Mouse (Mus musculus): ENCODE data around the gene Pdia3.
"Not testable (repeated sequence)": the region's sequence is repeated elsewhere in the genome, so short reads cannot be mapped to it uniquely, and the experiment has no call there.

Pdia3 gene

DNA sequence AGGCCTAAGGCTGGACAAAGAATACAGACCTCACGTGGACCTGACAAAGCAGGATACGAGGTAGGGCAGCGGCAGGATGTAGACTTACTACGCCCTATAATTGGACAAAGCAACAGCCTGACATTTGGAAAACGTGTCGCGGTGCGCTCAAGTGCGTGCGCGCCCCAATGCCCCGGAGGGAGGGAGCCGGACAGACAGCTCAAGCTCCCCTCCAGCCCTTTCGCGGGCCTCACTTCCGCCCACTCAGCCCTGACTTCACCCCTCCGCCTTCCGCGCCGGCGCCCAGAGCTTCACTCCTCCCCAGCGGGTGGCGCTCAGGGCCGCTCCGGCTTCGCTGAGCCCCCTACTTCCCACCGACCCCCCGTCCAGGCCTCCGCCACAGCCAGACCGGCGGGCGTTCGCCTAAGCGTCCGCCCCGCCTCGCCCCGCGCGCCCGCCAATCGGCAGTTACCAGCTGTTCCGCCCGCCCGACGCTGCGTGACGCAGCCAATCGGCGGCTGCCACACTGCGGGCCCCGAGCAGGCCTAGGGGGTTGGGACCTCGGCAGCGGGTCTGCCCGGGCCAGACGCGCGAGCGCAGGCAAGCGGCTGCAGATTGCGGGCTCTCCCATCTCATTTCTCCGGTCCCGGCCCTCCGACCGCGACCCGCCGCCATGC lies at the start of gene Pdia3, which contains the start of gene Catsper2:
TSS of gene Pdia3 (plus strand) at position 389 of the 656 bp plus-strand sequence.
TSS of gene Catsper2 (minus strand) at position 406 of the 656 bp plus-strand sequence.
- DNase-seq, result peak; percentile 98

DNA sequence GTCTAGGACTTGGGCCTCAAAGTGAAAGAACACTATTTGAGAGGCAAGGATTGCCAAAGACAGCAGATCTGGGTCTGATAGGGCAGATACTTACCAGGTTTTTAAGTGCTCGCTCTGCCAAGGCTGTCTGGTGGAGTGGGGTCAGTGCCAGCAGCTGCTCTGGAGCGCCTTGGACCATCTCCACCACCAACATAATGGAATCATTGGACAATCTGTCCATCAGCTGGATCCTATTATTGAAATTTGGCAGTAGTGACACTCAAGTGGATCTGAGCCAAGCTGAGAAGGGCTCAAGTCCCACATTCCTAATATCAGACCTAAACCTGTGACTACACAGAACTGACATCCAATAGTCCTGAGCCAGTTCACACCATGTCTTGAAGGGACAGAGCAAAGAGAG lies 44.7 kb upstream of the Pdia3 start:
- DNase-seq, result peak; percentile 13

DNA sequence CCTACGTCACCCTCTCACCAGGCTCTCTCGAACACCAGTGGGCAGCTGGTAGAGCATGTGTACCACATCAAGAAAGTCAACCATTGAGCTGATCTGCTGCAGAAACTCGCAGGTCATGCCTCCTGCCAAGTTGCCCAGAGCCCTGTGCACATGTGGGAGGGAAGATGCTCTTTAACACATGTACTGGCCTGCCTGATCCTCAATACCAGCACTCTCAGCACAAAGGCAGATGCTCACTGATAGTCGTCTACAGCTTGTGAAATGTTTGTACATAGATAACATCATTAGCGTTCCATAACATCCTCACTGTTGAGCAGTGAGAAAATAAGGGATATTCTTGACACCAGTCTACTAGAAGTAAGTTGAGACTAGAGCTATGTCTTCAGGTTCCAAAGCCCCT lies 42.7 kb upstream of the Pdia3 start:
- DNase-seq, result no peak

DNA sequence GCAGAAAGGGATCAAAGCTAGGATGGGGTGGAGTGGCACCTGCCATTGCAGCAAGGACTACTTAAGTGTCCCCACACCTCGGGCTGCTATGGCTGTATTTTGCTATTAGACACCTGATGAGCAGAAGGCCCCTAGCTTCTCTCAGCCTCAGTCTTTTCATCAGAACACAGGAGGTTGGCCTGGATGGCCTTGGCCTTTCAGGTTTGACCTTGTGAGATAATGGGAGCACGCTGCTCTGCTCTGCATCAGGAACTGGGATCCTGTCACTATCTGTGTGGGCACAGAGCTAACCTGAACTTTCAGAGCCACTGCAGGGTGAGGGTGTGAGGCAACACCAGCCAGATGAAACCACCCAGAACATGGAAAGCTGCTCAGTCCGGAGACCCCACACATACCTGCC lies 41.3 kb upstream of the Pdia3 start:
- no peak for DNase-seq

DNA sequence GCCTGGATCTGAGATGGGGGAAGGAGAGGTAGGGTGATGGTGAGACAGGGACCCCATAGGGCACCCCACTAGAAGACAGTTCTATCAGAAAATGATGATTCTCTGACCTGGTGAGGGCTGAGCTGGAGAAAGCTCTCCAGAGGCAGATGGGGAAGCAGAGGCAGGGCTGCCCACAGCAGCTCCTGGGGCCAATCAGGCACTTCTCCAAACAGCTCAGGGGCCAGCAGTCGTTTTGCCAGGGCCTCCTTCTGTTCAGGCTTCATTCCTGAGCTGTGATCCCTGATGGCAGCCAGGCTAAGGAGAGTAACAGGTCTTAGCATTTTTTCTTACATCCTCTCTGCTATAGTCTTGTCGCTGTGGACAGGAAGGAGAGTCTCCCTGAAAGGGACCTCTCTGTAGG lies 38.8 kb upstream of the Pdia3 start:
- DNase-seq, result no peak

DNA sequence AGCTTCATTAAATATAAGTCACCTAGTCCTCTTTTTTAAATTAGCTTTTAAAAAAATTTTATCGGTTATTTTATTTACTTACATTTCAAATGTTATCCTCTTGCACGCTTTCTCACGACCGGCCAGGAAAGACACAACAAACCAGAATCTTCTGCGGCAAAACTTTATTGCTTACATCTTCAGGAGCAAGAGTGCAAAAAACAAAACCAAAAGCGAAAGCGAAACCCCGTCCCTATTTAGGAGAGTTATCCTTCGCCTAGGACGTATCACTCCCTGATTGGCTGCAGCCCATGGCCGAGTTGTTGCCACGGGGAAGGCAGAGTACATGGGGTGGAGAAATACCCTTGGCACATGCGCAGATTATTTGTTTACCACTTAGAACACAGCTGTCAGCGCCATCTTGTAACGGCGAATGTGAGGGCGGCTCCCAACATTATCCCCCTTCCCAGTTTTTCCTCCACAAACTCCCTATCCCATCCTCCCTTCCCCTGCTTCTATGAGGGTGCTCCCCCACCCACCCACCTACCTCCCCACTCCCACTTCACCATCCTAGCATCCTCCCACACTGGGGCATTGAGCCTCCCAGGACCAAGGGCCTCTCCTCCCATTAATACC lies 26.5 kb upstream of the Pdia3 start, which contains the start of gene Strc:
TSS of gene Strc (minus strand) at position 208 of the 615 bp plus-strand sequence.
- not testable (repeated sequence) for DNase-seq

DNA sequence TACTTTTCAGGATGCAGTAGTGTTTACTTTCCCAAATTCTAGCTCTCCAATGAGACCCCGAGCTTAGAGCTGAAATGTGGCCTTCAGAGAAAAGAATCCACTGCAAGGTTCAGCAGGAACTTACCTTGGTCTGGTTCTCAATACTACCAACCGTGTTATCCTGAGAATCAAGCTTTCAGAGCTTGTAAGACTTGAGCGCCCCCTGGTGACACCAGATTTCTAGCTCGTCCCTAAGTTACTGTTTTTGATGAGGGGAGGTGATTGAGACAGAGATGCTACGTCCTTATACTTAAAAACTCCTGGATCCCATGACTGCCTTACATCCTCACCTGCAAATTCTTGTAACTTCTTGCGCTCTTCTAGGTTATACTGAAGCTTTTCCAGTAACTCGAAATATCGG lies 17.0 kb upstream of the Pdia3 start:
- peak; percentile 83 for DNase-seq

DNA sequence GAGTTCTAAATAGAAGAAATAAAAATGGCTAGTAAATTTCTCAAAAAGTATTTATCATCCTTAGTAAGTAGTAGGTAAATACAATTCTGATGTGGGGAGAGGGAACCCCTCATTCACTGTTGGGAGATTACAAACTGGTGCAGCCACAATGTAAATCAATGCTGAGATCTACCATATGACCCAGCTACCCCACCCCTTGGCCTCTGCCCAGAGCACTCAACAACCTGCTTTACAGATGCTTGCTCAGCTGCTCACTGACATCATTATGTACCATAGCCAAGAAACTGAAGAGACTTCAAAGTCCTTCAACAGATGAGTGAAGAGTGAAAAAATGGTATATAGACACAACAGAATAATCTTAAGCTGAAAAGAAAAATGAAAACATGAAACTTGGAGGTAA lies 10.3 kb upstream of the Pdia3 start:
- DNase-seq, result no peak

DNA sequence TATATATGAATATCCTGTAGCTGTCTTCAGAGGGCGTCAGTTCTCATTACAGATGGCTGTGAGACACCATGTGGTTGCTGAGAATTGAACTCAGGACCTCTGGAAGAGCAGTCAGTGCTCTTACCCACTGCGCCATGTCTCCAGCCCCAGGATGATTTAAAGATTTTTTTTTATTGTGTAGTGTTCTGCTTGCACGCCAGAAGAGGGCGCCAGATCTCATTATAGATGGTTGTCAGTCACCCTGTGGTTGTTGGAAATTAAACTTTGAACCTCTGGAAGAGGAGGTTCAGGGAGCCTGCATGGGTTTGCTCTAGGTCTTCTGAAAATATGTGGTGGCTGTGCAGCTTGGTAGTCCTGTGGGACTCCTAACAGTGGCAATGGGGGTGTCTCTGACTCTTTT lies 5.4 kb upstream of the Pdia3 start:
- peak; percentile 44 for DNase-seq

DNA sequence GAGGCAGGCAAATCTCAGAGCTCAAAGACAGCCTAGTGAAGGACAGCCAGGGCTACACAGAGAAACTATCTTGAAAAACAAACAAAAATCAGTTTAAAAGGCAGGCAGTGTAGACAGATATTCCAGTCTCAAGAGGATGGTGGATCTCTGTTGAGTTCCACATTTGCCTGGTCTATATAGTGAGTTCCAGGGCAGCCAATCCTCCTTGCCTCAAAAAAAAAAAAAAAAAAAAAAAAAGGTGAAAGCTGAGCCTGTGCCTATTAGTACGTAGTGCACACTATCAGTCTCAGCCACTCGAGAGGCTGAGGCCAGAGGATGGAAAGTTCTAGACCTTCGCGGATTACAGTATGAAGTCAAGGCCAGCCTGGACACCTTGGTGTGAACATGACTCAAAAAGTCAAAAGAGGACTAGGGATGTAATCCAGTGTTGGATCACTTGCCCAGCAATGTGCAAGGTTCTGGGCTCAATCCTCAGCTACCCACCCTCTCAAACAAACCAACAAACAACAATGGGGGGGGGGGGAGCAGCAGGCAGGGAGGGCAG lies 660 bp upstream of the Pdia3 start:
- no peak for DNase-seq

DNA sequence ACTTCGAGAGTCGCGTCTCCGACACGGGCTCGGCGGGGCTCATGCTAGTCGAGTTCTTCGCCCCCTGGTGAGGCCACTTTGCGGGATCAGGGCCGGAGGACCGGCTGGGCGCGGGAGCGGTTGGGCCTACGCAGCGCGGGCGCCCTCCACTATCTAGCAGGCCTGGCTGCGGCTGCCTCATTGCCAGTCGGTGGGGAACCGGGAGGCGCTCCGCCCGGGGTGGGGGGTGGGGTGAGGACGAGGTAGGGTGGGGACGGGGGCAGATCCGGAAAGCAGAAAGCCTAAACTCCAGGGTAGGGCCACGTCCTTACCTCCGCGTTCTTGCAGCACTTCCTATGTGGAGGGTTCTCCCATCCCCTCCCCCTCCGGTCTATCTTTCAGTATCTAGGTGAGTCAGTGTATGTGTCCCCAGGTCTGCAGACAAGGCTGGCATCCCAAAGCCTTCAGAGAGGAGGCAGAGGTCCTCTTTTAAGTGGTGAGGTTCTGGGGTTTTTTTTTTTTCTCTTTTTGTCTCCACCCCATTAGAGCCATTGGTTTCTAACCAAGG lies 637 bp downstream of the Pdia3 start:
- peak; percentile 48 for DNase-seq

DNA sequence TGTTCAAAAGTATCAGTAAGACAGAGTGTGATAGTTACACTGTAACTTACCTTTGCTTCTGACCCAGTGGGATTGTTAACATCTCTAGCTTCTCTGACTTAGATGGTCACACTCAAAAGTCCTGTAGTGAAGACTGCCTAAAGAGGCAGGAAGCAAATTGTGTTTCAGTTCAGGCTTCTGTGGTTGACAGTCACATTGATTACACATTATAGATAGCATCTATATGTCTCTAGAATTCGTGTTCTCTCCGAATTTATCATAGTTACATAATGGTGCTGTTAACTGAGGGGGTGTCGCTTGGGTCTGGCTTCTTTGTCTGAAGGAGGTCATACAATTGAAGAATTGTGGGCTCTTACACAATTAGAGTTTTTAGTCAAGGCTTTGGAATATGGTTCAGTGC lies 1.5 kb downstream of the Pdia3 start:
- DNase-seq, result no peak

DNA sequence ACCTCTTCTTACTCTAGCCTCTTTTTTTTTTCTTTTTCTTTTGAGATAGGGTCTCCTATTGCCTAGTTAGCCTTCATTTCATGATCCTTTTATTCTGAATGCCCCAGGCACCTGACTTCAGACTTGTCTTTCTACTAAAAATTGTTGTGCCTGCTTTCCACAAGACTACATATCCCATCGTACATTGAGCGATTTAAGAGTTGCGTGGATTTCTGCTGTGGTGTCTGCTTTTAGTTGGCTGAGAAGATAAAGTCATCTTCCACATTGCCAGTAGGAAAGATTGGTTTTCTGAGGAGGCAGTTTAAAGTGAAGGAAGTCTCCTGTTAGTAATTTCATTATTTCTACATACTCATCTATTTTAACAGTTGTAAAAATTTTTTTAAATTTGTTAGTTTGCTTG lies 2.0 kb downstream of the Pdia3 start:
- DNase-seq, result no peak

DNA sequence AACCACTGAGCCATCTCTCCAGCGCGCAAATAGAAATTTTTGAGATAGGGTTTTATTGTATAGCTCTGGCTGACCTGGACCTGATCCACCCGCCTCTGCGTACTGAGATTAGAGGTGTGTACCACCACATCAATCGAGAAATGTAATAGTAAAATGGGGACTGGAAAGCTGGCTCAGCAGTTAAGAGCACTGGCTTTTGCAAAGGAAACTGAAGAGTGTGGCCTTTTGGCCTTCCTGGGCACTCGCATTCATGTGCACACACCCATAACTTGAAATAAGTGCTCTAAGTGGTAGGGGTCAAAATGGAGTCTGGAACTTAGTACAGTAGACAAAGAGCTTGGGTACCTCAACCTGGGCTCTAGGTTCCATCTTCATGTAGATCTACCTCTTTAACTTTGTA lies 2.8 kb downstream of the Pdia3 start:
- DNase-seq, result no peak

DNA sequence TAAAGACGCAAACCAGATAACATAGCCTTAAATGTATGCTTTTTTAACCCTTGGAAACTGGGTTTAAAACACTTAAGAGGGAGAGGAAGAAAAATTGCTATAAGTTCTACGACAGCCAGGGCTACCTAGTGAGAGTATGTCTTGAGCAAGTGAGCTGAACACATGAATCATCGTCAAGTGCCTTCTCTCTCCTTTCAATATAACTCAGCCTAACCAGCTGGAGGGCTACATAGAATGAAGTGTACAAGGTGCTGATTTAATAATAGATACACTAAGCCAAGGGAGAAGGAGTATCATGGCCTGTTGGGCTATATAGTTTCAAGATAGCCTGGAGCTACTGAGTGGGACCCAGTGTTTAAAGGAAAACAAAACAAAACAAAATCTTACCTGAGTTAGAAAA lies 4.9 kb downstream of the Pdia3 start:
- no peak for DNase-seq

DNA sequence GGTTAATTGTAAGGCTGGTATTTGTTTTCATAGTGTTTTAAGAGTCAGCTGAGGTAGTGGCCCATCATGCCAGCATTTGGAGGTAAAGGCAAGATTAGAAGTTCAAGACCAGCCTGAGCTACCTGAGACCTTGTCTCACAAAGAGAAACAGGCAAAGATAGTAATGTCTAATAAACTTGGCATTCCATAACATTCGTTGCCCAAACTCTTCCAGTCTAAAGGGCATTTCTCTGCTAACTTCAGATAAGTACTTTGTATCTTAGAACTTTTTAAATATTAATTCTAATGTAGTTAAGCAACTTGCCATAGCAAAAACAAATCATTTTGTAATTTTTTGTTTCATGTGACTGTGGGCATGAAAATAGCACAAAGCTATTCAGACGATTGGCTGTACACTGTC lies 9.6 kb downstream of the Pdia3 start:
- no peak for DNase-seq

DNA sequence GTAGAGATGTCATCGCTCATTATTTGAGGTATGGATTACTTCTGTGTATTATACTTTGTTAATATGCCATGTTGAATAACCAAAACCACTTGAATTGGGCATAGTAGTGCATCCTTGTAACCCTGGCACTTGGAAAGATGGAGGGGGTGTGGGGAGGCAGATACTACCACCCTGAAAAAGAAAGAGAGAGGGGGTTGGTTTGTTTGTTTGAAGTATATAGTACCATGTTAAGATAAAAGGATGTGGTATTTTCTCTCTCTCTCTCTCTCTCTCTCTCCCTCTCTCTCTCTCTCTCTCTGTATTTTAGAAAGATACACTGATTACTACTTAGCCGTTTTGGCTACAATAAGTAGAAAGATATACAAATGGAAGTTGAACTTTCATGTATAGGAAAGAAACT lies 12.3 kb downstream of the Pdia3 start:
- DNase-seq, result no peak

DNA sequence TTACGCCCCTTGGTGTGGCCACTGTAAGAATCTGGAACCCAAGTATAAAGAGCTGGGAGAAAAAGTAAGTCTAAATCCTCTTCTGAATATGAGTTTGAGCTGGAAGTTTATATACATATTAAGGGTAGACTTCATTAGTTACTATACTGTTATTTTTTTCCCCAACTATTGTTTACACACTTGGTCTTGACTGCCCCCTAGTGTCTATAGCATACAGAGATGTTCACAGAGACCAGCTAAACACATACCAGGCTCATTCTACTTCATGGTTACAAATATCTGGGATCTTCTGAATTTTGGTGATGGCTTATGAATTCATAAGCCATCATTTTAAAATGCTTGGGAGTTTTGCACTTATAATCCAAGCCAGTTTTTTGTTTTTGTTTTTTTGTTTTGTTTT lies 21.3 kb downstream of the Pdia3 start:
- DNase-seq, result no peak

DNA sequence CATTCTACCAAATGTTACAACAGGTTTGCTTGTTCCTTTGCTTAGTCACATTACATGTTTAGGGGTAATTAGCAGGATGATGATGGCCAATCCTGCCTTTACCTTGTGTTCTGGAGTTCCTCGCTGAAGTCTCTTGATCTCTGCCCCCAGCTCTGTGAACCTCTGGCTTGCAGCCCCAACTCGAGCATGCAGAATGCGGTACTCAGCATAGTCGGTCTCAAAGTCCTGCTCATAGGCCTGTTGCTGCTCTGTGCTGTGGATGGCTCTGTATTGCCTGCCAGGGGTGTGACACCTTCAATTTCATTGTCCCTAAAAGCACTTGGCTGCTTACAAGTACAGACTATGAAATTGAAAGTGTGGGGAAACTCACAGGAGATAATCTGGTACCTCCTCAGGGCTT lies 26.2 kb downstream of the Pdia3 start:
- DNase-seq, result no peak

DNA sequence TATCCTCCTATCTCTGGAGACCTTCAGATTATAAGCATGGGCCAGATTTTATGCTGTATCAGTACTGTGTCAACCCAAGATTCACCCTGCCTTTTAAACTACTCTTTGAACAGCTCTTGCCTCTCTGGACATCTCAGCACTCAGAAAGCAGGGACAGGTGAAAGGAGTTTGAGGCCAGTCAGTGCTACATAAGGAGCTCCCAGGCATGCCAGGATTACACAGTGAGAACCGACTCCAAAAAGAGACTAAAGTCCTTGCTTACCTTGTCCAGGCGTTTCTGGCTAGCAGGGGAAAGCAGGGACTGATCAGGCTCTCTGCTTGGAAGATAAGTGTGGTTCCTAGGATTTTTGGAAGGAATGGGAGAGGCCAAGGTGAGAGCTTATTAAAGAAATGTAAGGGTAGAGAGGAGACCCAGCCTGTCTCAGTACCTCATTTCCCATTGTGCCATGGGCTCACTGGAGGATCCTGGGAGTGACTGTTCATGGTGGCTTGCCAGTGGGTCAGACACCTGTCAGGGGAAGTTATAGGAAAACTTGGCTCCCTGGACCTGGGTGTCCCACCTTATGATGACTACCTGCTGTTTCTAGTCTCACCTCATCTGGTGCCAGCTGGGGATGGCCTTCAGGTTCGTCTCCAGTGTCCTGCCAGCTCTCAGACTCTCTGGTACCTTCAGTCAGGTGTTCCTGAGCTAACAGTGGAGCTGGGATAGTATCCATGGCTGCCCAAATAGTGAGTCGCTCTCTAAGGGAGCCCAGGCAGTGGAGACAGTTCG lies 27.4 kb downstream of the Pdia3 start:
- no peak for DNase-seq

DNA sequence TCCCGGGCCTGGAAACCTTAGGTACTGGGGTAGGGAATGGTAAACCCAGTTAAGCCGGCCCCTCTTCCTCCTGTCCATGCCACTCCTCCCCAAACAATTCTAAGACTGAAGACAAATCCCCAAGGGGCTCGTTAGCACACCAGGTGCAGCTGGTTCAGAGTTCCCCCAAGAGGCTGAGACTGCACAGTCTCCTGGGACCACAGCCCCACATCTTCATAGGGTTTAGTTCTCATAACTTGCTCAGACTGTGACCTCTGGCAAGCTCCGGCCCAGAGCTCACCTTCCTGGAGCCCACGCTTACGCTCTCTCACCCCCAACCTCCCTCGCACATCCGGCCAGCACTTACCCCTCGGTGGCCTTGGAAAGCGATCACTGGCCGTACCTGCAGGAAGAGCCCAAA lies 28.2 kb downstream of the Pdia3 start:
- no peak for DNase-seq

DNA sequence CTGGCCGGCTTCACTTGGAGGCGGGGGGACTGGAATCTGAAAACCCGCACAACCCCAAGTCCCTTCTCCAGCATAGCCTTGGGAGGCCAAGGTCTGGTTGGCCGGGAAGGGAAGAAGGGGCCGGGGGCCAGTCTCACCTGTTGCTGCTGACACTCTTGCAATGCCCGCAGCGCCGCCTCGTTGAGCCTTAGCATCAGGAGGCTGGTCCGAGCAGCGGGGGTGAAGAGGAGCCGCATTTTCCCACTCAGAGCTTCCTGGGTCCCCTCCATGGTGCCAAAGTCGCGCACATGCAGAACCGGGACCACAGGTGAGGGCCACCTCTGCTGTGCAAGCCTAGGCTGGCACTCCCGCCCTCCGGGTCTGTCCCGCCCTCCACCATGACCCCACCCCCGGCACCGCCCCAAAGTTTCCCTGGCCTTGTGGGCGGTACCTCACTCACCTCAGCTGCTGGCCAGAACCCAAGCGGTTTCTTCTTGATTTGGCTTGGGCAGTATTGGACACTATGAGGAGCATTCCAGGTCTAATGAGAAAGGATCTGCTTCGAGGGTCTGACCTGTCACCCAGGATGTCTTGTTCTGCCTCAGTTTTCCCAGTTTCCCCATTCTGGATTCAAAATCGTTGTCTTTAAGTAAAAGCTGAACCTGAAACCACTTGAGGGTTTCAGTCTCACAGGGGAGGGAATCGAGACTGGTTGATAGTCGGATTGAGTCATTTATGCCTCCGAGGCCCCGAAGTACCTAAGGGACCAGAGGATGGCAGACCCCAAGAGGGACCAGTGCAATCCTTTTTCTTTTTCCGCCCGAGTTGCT lies 28.9 kb downstream of the Pdia3 start:
- DNase-seq, result peak; percentile 71

DNA sequence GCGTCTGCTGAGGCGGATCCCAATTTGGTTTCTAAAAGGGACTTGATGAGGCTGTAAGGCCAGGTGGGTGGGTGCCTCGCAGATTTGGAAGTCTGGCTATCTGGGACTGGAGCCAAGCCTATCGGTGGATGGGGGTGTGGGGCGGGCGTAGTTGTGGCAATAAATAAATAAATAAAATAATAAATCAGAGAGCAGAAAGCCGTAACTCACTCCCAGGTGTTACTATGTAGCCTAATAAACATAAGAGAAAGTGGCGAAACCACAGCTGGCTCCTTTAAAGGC lies 29.4 kb downstream of the Pdia3 start:
- no peak for DNase-seq

Measured in lung, postnatal 10 days (tissue).